Mouse (Mus musculus): ENCODE results near the gene Cdk6. TPM values are rescaled to one million over a fixed set of nuclear protein-coding genes. Genes with fewer than 3 reads are reported as not detected.
"Not testable (repeated sequence)": the region's sequence is repeated elsewhere in the genome, so short reads cannot be mapped to it uniquely, and the experiment has no call there.

The Cdk6 gene
- polyA plus RNA-seq, 1 experiment from 2014 or later = 59.1 TPM

- H3K9ac ChIP-seq = no peak overlapping the region
- H3K4me2 ChIP-seq = no peak overlapping the region
- no peaks in the 10 kb centered on the region for H3K9me3 ChIP-seq
- ATAC-seq (ENCODE audit: borderline replicate concordance, extremely low read depth, low FRiP score, low TSS enrichment) = no peak
- H3K27me3 ChIP-seq = no peaks in the 10 kb centered on the region
- 27% methylated on average over 4 of the region's 4 CpGs for WGBS
- no peak overlapping the region for H3K27ac ChIP-seq
- no peak overlapping the region for H3K4me3 ChIP-seq
- peaks cover 9% of the 10 kb centered on the region; the same call in 1 of the 2 replicates for H3K4me1 ChIP-seq
- H3K36me3 ChIP-seq = no peaks in the 10 kb centered on the region
Measured at GRCm38 (mm10) chr5:3512584-3512983, 171.3 kb downstream of the Cdk6 start.

GRCm38 (mm10) chr5:3514901-3515311 is 173.6 kb downstream of the Cdk6 start:
- no peak overlapping the region for H3K9ac ChIP-seq
- H3K4me2 ChIP-seq = no peak overlapping the region
- peaks cover 7% of the 10 kb centered on the region; the same call in 1 of the 2 replicates for H3K36me3 ChIP-seq
- ATAC-seq (ENCODE audit: borderline replicate concordance, extremely low read depth, low FRiP score, low TSS enrichment) = no peak
- H3K4me1 ChIP-seq = peaks cover 9% of the 10 kb centered on the region; the same call in 1 of the 2 replicates
- WGBS = 54% methylated on average over 8 of the region's 8 CpGs
- no peaks in the 10 kb centered on the region for H3K27me3 ChIP-seq
- no peak overlapping the region for H3K27ac ChIP-seq
- H3K9me3 ChIP-seq = no peaks in the 10 kb centered on the region
- H3K4me3 ChIP-seq = no peak overlapping the region

DNA sequence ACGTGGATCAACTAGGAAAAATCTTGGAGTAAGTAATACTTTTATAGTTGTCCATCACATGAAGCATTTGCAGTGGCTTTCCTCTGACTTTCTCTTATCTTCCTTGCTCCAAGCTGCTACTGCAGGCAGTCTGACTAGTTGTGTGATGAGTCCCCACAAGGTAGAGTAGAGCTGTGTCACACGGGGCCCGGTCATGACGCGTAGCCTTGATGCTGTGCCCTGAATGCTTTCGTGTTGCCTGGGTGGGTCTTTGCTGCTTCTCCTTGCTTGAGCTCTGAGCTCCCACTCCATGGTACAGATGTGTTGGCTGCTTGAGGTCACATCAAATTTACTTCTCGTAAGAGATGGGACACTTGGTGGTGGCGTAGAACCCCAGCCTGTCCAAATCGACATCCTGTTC is 174.2 kb downstream of the Cdk6 start:
- WGBS = 89% methylated on average over 9 of the region's 9 CpGs
- H3K27ac ChIP-seq = no peak overlapping the region

DNA sequence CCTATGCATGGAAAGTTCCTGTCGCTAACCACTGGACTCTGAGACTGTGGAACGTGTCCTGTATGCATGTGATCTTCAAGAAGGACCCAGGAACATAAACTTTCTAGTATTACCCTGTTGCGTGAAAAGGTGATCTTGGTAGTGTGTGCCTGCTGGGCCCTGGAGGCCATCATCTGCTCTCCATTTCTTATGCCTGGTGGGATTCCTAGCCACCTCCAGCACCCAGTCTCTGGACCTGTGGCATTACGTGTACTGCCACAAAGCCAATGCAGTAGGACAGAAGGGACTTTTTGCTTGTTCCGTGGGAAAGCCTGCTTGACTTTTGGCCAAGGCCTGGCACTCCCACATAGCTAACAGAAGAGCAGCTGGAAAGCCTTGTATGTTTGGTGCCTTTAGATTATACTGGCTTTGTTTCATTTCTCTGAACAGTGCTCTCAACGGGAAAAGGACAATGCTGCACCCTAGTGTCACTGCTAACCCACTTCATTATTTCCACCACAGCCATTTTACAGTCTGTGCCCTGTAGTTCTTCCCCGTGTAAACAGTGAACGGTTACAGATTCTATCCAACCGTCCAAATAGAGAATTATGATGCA is 175.3 kb downstream of the Cdk6 start:
- no peaks in the 10 kb centered on the region for H3K27me3 ChIP-seq
- 52% methylated on average over 9 of the region's 9 CpGs for WGBS
- ATAC-seq (ENCODE audit: borderline replicate concordance, extremely low read depth, low FRiP score, low TSS enrichment) = peak; percentile 74; the same call in 1 of the 2 replicates

More for the DNA sequence above, 174.2 kb downstream of the Cdk6 start:
- no peak overlapping the region for H3K4me2 ChIP-seq
- H3K4me3 ChIP-seq = no peak overlapping the region
- no peaks in the 10 kb centered on the region for H3K27me3 ChIP-seq
- H3K9me3 ChIP-seq = no peaks in the 10 kb centered on the region
- ATAC-seq (ENCODE audit: borderline replicate concordance, extremely low read depth, low FRiP score, low TSS enrichment) = no peak
- H3K36me3 ChIP-seq = peaks cover 12% of the 10 kb centered on the region
- no peak overlapping the region for H3K9ac ChIP-seq
- H3K4me1 ChIP-seq = peaks cover 9% of the 10 kb centered on the region; the same call in 1 of the 2 replicates

DNA sequence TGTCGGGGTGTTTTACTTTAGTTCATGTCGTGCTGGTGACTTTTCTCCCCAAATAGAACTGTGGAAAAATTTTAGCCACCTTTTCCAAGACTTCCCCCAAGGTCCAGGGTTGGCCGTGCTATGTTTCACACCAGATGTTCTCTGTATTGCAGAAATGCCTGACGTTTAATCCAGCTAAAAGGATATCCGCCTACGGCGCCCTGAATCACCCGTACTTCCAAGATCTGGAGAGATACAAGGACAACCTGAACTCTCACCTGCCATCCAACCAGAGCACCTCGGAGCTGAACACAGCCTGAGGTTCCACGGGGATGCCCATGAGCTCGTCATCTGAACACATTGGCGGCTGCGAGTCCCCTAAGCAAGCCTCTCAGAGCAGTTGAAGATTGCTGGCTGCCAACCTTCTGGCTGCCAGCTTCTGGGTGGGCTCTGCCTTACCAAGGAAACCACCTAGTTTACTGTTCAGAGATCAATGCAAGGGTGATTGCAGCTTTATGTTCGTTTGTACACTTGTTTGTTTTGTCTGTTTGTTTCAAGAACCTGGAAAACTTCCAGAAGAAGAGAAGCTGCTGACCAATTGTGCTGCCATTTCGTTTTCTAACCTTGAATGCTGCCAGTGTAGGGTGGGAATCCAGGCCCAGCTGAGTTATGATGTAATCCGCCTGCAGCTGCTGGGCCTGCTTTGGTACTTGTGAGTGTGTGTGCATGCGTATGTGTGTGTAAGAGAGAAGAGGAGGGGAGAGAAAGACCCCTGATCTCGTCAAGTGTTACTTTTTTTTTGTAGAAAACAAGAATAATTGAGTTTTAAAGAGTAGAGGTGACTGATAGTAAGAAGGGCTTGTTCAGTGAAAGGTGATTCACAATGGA is 179.4 kb downstream of the Cdk6 start:
- Histone ChIP-seq H3K4me3 (no peak overlapping the region), H3K9me3 (no peaks in the 10 kb centered on the region), H3K36me3 (peaks cover 24% of the 10 kb centered on the region), H3K4me1 (peaks cover 4% of the 10 kb centered on the region; the same call in 1 of the 2 replicates), H3K9ac (no peak overlapping the region), H3K27me3 (no peaks in the 10 kb centered on the region), H3K27ac (no peak overlapping the region), H3K4me2 (no peak overlapping the region)
- 80% methylated on average over 18 of the region's 18 CpGs for WGBS
- ATAC-seq (ENCODE audit: borderline replicate concordance, extremely low read depth, low FRiP score, low TSS enrichment) = no peak

More for the DNA sequence above, 175.3 kb downstream of the Cdk6 start:
- H3K4me2 ChIP-seq = no peak overlapping the region
- no peaks in the 10 kb centered on the region for H3K9me3 ChIP-seq
- no peak overlapping the region for H3K27ac ChIP-seq
- no peak overlapping the region for H3K9ac ChIP-seq
- H3K4me3 ChIP-seq = no peak overlapping the region
- peaks cover 18% of the 10 kb centered on the region for H3K36me3 ChIP-seq
- H3K4me1 ChIP-seq = peaks cover 9% of the 10 kb centered on the region; the same call in 1 of the 2 replicates

GRCm38 (mm10) chr5:3521741-3522140 is 180.5 kb downstream of the Cdk6 start:
- H3K36me3 ChIP-seq = peaks cover 24% of the 10 kb centered on the region
- no peak overlapping the region for H3K4me2 ChIP-seq
- no peak overlapping the region for H3K27ac ChIP-seq
- H3K4me3 ChIP-seq = no peak overlapping the region
- 92% methylated on average over 12 of the region's 12 CpGs for WGBS
- no peaks in the 10 kb centered on the region for H3K9me3 ChIP-seq
- no peak for ATAC-seq (ENCODE audit: borderline replicate concordance, extremely low read depth, low FRiP score, low TSS enrichment)
- no peaks in the 10 kb centered on the region for H3K4me1 ChIP-seq
- H3K9ac ChIP-seq = no peak overlapping the region
- H3K27me3 ChIP-seq = no peaks in the 10 kb centered on the region

DNA sequence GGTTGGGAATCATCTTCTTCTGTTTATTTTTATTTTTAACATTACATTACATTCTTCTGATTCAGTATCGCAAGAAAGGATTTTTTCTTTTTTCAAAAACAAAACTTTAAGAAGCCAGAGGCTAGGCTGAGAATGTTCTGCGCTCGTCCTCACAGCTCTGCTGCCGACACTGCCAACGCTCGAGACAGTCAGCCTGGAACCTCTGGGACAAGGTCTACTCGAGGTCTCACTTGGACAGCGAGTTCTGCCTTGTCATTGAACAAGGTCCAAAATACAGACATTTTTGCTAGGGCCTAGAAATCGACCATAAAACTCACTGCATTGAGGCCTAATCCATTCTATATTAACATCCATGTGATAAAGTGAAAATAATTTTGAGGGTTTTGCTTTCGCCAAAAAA is 181.5 kb downstream of the Cdk6 start:
- Histone ChIP-seq H3K4me1 (no peaks in the 10 kb centered on the region), H3K27ac (no peak overlapping the region), H3K4me3 (no peak overlapping the region), H3K4me2 (no peak overlapping the region), H3K27me3 (no peaks in the 10 kb centered on the region), H3K9ac (no peak overlapping the region), H3K9me3 (no peaks in the 10 kb centered on the region), H3K36me3 (peaks cover 24% of the 10 kb centered on the region)
- ATAC-seq (ENCODE audit: borderline replicate concordance, extremely low read depth, low FRiP score, low TSS enrichment) = no peak
- 88% methylated on average over 10 of the region's 10 CpGs for WGBS

DNA sequence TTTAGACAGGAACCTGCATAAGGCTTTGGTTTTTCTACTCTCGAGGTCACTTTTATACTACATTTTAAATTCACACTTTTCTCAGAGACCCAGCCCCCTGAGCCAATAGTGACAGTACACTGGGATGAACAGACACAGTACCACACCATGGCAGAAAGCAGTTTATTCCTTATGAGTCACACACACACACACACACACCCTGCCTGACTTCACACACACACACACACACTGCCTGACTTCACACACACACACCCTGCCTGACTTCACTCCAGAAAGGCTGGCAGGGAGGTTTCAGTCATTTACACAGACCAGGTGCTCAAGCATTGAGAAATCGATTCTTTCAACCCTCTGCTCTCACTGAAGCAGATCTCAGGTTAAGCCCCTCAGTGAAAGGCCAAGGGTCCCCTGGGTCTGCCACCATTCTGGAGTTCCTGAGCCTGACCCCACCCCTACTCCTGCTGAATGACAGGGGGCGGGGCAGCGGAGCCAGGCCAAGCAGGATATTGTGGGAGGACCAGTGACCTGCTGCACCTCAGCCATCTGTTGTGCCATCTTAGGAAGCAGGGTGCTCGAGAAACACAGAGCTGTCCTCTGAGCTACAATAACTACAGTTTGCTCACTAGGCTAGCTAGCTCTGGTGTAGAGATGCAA is 185.9 kb downstream of the Cdk6 start:
- 53% methylated on average over 5 of the region's 5 CpGs for WGBS
- Histone ChIP-seq H3K27ac (no peak overlapping the region), H3K9ac (no peak overlapping the region), H3K4me1 (no peaks in the 10 kb centered on the region), H3K36me3 (0 out of 2 replicates have a peak, but pooled peaks cover 6% of the 10 kb centered on the region), H3K4me3 (no peak overlapping the region), H3K27me3 (no peaks in the 10 kb centered on the region), H3K4me2 (no peak overlapping the region), H3K9me3 (no peaks in the 10 kb centered on the region)
- ATAC-seq (ENCODE audit: borderline replicate concordance, extremely low read depth, low FRiP score, low TSS enrichment) = peak; percentile 52; the same call in 1 of the 2 replicates

GRCm38 (mm10) chr5:3529585-3530189 is 188.4 kb downstream of the Cdk6 start:
- H3K9ac ChIP-seq = no peak overlapping the region
- H3K4me3 ChIP-seq = no peak overlapping the region
- H3K4me1 ChIP-seq = no peaks in the 10 kb centered on the region
- H3K27ac ChIP-seq = no peak overlapping the region
- H3K27me3 ChIP-seq = no peaks in the 10 kb centered on the region
- 73% methylated on average over 10 of the region's 10 CpGs for WGBS
- H3K4me2 ChIP-seq = no peak overlapping the region
- no peaks in the 10 kb centered on the region for H3K9me3 ChIP-seq
- no peak for ATAC-seq (ENCODE audit: borderline replicate concordance, extremely low read depth, low FRiP score, low TSS enrichment)
- H3K36me3 ChIP-seq = no peaks in the 10 kb centered on the region

DNA sequence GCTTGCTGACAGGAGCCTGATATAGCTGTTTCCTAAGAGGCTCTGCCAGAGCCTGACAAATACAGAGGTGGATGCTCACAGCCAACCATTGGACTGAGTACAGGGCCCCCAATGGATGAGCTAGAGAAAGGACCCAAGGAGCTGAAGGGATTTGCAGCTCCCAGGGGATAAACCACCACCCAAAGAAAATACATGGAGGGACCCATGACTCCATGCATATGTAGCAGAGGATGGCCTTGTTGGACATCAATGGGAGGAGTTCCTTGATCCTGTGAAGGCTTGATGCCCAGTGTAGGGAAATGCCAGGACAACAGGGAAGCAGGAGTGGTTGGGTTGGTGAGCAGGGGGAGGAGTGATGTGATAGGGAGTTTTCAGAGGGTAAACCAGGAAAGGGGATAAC is 190.8 kb downstream of the Cdk6 start:
- H3K27me3 ChIP-seq; H3K4me3 ChIP-seq; H3K9ac ChIP-seq; H3K9me3 ChIP-seq; H3K36me3 ChIP-seq; H3K4me2 ChIP-seq; H3K27ac ChIP-seq; H3K4me1 ChIP-seq; ATAC-seq (ENCODE audit: borderline replicate concordance, extremely low read depth, low FRiP score, low TSS enrichment): not testable (repeated sequence)

DNA sequence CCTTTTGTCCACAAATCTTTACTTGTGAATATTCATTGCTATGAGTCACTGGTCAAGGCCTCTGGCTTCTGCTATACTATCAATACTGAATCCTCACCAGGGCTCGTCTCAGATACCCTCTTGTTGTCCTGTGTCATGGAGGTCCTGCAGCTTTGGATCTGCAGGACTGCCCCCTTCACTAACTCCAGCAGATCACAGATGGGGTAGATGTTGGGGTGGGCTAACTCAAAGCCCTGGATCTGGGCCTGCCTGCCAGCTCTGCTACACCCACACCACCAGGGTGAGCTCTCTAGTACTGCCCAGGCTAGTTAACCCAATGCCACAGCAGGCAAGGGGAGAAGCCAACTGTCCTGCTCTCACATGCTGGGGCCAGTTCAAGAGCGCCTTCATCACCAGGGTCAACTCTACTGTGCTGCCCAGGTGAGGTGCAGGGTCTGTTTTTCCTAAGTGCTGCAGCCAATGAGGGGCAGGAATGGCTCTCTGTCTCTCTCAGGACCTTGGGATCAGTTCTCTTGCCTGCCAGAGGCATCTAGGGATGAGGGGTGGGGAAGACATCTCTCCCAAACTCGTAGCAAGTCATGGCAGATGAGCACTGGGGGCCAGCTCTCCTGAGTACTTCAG is 195.4 kb downstream of the Cdk6 start:
- 68% methylated on average over 3 of the region's 3 CpGs for WGBS
- Histone ChIP-seq H3K27me3 (no peaks in the 10 kb centered on the region), H3K4me3 (no peak overlapping the region), H3K4me1 (no peaks in the 10 kb centered on the region), H3K9ac (no peak overlapping the region), H3K27ac (no peak overlapping the region), H3K4me2 (no peak overlapping the region), H3K9me3 (no peaks in the 10 kb centered on the region), H3K36me3 (no peaks in the 10 kb centered on the region)
- no peak for ATAC-seq (ENCODE audit: borderline replicate concordance, extremely low read depth, low FRiP score, low TSS enrichment)
